Mouse (Mus musculus) layer of hippocampus, adult 8-10 months (tissue): ENCODE results near the gene Ugt2b34. TPM values are rescaled to one million over a fixed set of nuclear protein-coding genes. Genes with fewer than 3 reads are reported as not detected.
"Not testable (repeated sequence)": the region's sequence is repeated elsewhere in the genome, so short reads cannot be mapped to it uniquely, and the experiment has no call there.

Source experiments
- DNase-seq, 2 experiments: peaks; one replicate each; pipeline ENCODE4 v3.0.0; 2022; ENCODE audit warnings: low spot score in 2 of 2
- total RNA-seq, 4 experiments: library from RNA; stranded (reverse); gene quantifications; 2 replicates each; pipeline ENCODE4 v1.2.4; 2022

Ugt2b34 gene
- not detected for total RNA-seq

DNA sequence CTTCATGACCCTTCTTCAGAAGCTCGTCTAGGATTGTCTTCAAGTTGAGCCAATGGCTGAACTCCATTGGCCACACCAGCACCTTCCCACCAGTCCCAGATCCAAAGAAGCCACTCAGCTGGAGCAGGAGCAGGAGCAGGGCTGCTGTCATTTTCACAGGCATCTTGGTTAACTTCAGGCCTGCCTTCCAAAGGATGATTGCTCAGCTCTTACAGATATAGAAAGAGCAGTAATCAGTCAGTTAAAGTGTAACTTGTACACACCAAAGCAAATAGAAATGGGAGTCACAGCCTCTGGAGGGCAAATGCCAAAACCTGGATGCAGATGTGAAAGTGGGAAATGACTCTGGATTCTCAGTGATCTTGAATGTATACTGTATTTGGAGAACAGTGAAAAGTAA is at the start of gene Ugt2b34:
Gene Ugt2b34, minus strand, starts transcription at position 180 of the 400 bp plus-strand sequence.
- no peak for DNase-seq

DNA sequence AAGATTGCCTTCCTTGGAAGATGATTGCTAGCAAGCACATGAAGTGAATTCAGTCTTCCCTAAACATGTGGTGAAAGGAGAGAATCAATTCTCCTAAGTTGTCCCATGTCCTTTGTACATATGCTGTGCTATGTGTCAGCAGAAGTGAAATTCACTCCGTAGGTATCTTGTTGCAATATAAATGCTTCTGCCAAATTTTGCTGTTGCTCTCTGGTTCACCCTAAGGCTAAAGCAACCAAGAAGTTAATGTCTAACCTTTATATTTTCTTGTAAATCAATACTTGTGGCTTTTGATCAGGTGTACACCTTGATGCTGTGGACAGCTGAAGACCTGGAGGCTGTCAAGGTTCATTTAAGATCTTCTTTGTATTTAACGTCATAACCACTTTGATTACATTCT is 35.4 kb upstream of the Ugt2b34 start:
- DNase-seq, result no peak

DNA sequence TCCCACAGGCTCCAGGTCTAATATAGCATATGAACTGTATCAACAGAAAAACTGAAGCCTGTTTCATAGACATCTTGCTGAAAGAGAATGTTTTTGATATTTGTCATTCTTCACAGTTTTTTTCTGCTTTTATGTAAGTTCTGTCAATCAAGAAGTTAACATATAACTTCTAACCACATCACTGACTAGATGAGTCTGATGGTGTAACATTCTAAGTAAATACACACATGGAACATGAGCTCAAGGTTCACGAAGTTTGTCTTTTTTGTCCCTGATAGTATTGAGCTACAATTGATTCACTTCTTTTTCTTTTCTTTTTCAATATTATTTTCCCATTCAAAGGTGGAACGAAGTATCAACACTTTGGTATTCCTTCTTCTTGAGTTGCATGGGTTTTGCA is 19.7 kb upstream of the Ugt2b34 start, which contains the start of gene Ugt2b1:
Gene Ugt2b1, minus strand, starts transcription at position 105 of the 400 bp plus-strand sequence.
- DNase-seq, result no peak

DNA sequence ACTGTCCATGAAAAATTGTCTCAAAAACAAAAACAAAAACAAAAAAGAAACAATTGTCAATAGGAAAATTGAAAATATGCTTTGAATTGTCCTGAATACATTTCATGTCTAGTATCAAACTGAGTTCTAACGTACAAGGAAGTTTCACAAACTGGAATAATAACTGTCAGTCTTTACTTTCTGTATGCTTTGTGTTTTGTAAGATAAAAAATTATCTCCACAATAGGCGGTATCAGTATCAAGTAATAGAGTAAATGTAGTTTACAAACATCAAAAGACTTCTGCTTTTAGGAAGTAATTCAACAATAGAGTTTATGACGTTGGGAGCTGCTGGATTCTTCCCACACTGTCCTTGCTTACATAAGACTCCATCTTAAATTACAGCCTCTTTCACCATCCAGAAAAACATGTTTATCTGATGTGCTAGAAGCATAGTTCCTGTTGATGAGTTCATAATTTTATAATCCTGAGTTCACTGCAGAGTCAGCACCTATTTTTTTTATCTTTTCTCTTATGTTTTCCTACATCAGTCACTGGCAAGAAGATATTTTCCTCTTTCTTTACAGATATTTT is 14.0 kb upstream of the Ugt2b34 start:
- no peak for DNase-seq

DNA sequence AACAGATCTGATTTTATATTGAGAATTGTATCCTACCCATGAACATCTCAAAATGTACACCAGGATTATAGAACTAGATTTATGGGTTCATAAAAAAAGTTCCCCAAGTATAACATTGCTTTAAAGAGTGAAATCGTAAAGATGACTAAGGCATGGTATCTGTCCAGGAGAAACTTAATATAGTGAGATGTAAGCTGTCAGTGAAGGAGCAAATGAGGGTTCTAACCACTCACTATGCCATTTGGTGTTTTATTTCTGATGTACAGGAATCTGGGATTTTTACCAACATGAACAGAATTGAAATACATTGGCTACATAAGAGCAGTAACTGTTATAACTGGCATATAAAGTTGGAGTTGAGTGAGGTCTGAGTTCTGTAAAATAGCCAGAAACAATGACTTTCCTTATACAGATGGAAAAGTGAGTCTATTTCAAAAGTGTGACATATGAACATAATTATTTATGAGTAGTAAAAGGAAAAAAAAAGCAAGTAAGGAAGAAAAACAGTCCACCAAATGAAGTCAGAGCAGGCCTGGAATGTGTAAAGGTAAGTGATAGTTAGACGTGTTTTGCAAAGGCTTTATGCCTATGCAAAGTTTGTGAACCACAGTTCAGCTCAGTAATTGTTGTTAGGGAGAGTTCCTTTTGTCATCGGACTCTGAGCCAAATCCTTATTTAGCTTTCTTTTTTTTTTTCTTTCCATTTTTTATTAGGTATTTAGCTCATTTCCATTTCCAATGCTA is 4.8 kb upstream of the Ugt2b34 start:
- DNase-seq, result no peak

DNA sequence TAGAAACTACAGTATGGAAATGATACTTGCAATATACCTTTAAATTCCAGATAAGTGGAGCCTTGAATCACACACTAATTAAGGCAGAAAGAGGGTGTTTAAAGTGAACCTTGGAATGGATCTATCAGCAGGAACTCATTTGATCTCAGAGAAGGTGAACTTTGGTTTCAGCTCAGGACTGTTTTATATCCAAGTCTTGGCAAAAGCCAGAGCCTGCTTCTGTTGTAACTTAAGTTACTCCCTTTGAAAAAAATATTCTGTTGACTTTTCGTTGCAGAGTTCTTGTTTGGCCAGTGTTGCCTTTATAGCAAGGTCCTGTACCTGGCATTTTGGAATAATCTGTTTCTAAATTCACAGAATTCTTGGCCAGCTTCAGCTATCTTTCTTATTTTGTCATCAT is 4.0 kb upstream of the Ugt2b34 start:
- no peak for DNase-seq

DNA sequence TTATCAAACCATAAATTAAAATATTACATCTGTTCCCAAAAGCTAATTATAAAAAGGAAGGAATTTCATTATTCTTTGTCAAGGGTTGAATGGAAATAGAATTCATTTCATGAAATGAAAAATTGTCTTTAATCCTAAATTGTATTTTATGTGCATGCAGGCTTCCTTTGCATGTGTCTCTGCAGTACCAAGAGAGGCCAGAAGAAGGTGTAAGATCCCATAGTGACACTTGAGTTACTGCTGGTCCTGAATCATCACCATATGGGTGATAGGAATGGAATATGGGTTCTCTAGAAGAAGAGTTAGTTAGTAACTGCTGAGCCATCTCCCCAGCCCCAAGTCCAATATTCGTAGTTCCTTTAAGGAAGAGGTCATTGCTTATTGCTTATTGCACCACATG is 16.8 kb downstream of the Ugt2b34 start:
- no peak for DNase-seq

DNA sequence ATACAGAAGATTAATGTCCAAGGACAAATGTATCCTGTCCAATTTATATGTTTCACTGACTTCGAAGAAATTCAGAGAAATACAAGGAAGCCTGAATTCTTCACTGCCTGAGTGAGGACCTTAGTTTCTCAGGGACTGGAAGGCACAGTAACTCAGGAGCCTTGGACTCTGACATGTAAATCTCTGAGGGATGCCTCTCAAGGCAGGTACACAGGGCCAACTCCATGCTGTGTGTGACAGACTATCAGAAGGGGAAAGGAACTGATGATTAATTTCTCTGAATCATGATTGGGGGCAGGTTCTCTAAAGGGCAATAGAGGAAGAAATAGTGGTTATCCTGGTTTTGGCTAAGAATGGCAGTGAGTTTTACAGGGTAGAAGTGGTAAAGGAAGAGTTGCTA is 18.3 kb downstream of the Ugt2b34 start:
- no peak for DNase-seq

DNA sequence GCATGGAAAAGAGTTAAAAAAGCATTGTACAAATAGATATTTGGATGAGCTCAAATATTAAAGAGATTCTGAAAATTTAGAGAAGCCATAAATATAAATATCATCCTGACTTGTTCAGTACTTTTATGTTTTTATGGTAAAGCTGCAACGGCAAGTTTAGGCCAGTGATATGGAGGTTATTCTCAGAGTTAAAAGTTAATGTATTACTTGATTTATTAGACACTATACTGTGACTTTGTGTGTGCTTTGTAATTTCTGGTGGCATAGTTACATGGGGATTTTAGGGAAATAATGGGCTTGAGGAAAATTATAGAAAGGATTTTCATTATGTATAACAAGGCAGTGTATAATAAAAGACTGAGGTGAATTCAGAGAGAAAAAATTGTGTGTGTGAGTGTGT is 19.7 kb downstream of the Ugt2b34 start:
- no peak for DNase-seq

DNA sequence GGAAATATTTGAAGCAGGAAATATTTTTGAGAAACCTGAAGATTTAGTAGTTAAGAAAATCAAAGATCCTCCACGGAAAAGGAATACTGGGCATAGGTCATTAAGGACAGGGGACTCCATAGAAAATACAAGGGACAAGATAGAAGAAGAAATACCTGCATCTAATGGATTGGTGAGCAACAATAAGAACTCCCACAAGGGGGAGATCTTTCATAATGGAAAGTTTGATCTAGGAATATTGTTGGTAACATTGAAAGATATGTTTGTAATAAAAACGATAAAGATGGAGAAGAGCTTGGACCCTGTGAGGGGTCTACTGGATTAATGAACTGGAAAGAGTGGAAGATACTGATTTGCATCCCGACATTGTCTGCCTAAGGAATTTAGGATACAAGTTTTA is 20.1 kb downstream of the Ugt2b34 start:
- DNase-seq, result no peak

DNA sequence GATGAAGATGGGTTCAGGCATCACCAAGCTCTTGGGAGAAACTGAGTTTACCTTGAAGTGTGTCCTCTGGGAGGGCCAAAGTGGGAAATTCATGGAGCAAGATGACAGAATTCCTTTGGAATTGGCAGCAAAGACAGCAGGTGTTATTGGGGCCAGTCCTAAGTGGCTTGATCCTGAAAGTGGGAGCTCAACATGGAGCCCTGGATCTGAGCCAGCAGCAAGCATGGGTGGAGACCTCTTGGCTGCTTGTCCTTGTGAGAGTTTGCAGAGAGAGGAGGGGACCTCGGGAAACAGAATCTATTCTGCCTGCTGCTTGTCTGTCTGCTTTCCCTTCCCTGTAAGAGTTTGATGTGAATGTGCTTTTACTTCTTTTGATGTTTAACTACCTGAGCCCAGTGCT is 34.9 kb downstream of the Ugt2b34 start:
- no peak for DNase-seq

DNA sequence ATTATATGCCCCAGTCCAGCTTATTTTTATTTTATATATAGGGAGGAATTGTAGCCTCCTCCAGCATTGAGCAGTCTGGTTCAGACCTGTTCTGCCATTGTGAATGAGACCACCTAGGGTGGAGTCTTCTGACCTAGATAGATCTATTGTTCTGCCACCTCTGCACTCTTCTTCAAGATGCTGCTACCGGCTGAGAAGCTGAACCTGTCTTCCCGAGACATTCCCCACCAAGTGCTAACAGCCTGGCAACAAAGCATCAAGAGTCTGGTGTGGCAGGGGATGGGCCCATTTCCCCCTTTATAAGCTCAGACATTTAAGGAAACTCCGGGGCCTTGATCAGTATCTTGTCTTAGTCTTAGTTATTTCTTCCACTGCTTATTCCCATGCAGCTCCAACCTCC is 48.4 kb downstream of the Ugt2b34 start:
- DNase-seq, result no peak

DNA sequence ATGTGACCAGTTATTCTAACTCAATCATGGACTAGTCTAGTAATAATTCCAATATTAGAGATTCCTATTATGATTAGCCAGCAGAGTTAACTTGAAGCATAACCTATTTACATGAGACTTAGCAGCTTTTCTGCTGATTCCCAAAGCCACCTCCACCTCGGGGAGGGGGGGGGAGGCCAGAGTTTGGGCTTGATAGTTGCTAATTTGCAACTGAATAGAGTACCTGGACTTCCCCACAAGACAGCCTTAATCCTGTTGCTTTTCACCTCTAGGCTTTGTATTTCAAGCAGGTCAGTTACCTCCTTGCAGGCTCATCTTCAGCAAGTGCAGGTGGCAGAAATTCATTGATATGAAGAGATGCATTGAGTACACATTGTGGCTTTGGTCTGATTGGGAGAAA is 49.1 kb downstream of the Ugt2b34 start:
- no peak for DNase-seq

DNA sequence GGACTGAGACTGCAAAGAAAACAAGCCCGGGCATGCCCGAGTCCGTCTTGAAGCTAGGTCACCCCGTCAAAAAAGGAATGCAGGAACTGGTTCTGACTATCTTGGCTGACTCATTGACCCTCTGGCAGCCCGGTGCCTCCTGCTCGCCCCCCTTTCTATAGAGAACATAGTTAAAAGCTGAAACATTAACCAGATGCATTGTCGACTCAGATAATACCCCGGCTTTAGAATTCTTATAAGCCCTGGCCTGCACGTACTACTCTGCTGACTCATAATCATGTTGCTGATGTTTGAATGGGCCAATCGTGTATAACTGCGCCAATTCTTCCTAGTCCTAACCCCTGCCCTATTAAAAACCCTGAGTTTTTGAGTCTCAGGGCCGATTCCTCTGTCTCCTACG is 50.2 kb downstream of the Ugt2b34 start:
- DNase-seq, result not testable (repeated sequence)

DNA sequence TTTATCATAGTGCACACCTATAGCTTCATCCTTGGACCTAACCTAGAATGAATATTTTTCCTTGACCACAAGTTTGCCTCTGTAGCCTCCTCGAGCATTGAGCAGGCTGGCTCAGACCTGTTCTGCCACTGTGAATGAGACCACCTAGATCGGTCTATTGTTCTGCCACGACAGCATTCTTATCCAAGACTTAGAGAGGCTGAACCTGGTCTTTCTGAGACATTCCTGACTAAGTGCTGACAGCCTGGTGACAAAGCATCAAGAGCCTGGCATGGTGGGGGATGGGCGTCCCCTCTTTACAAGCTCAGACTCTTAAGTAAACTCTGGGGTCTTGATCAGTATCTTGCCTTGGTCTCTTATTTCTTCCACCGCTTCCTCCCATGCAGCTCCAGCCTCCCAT is 55.1 kb downstream of the Ugt2b34 start:
- no peak for DNase-seq

DNA sequence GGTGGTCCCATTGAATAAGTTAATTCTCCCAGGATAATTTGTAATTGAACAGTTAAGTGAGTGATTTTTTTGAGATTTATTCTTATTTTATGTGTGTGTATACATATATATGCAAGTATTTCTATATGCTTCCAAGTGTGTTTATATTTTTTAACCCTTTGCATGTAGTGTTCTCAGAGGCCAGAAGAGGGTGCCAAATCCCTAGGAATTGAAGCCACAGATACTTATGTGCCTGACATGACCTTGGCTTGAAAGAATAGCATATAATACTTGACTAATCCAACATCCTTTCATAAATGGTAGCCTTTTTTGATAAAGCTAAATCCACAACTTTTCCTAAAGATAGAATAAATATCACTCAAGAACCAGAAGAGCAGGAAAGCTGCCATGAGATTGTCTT is 56.6 kb downstream of the Ugt2b34 start:
- DNase-seq, result no peak

DNA sequence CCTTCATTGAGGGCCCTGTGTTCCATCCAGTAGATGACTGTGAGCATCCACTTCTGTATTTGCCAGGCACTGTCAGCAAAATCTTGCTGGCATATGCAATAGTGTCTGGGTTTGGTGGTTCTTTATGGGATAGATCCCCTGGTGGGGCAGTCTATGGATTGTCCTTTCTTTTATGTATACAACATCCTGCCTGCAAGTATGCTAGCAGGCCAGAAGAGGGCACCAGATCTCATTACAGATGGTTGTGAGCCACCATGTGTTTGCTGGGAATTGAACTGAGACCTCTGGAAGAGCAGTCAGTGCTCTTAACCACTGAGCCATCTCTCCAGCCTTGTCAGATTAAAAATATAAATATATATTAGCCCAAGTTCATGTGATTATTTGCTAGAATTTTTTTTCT is 65.5 kb downstream of the Ugt2b34 start:
- DNase-seq, result not testable (repeated sequence)

DNA sequence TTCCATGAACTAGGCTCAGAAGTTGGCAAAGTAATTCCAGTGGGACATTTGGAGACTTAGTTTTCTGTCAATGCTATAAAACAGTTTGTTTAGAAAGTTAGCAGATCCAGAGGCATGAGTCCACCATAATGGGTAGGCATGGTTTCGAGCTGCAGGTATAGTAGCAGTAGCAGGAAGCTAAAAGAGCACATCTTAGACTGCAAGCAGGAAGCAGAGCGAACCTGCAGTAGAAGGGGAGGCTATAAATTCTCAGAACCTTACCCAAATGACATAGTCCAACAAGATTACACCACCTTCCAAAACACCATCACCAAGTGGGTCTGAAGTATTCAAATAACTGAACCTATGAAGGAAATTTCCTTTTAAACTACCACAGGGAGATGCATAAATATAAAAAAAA is 66.5 kb downstream of the Ugt2b34 start:
- DNase-seq, result no peak

Other genes starting within 250 kb of the Ugt2b34 start
- not detected for gene Tmprss11b, start 230.6 kb downstream of the Ugt2b34 start, total RNA-seq
- gene Tmprss11e, start 161.1 kb downstream of the Ugt2b34 start, total RNA-seq, result not detected
- 10 to 100 TPM; 51.1 to 70.6 (median 64.1) TPM for gene Ythdc1, start 102.7 kb downstream of the Ugt2b34 start, total RNA-seq
- not detected for gene Ugt2b1, start 19.6 kb upstream of the Ugt2b34 start, total RNA-seq
- gene Ugt2b35, start 93.9 kb upstream of the Ugt2b34 start, total RNA-seq, result not detected
- gene Ugt2b36, start 185.6 kb upstream of the Ugt2b34 start, total RNA-seq, result not detected
- not detected for gene Ugt2b5, start 233.4 kb upstream of the Ugt2b34 start, total RNA-seq